Mouse (Mus musculus) embryonic facial prominence, embryonic 14.5 days (tissue): ENCODE measurements around the gene P2ry6. TPM values are rescaled to one million over a fixed set of nuclear protein-coding genes. Genes with fewer than 3 reads are reported as not detected.
A peak's percentile ranks its signal among the peaks of the same experiment; 100 is the strongest.

Source experiments
- ATAC-seq: fragments of 200-750 bp; cut with Nextera tagmentation; 2 replicates; pipeline ENCODE4 v1.8.0; 2017; ENCODE audit warnings: low read depth, moderate number of reproducible peaks, moderate TSS enrichment
- DNase-seq: peaks from one replicate; pipeline ENCODE4 v3.0.0-alpha.2; 2015; ENCODE audit warnings: low spot score
- H3K27ac ChIP-seq: fragments of 300-500 bp; sonication (generic); replicated peaks from 2 replicates; pipeline ENCODE4 v1.5.1; 2014; ENCODE audit warnings: low read depth, mild to moderate bottlenecking, low read length, moderate library complexity
- H3K27me3 ChIP-seq: fragments of 300-500 bp; sonication (generic); replicated peaks from 2 replicates; pipeline ENCODE4 v1.6.1; 2014; ENCODE audit warnings: low read length; ENCODE audit not compliant: control insufficient read depth, insufficient read depth
- H3K36me3 ChIP-seq: fragments of 300-500 bp; sonication (generic); 2 replicates; pipeline ENCODE4 v1.6.1; 2014; ENCODE audit warnings: low read length, mixed read lengths; ENCODE audit not compliant: control insufficient read depth, insufficient read depth
- H3K4me1 ChIP-seq: fragments of 300-500 bp; sonication (generic); 2 replicates; pipeline ENCODE4 v1.6.1; 2014; ENCODE audit warnings: antibody characterized with exemption, low read length; ENCODE audit not compliant: control insufficient read depth, insufficient read depth
- H3K4me2 ChIP-seq: fragments of 300-500 bp; sonication (generic); 2 replicates; pipeline ENCODE4 v1.6.1; 2014; ENCODE audit warnings: low read depth, mild to moderate bottlenecking, low read length, moderate library complexity, mixed read lengths
- H3K4me3 ChIP-seq: fragments of 300-500 bp; sonication (generic); 2 replicates; pipeline ENCODE4 v1.5.1; 2014; ENCODE audit warnings: low read depth, mild to moderate bottlenecking, low read length
- H3K9ac ChIP-seq: fragments of 300-500 bp; sonication (generic); 2 replicates; pipeline ENCODE4 v1.6.1; 2014; ENCODE audit warnings: low read depth, mild to moderate bottlenecking, low read length, moderate library complexity, mixed read lengths
- H3K9me3 ChIP-seq: fragments of 300-500 bp; sonication (generic); 2 replicates; pipeline ENCODE4 v1.6.1; 2016; ENCODE audit warnings: low read length; ENCODE audit not compliant: control insufficient read depth
- WGBS: fragments of 180-500 bp; shearing (Covaris S2); extraction: QIAGEN DNeasy Blood & Tissue Kit; methylation state at CpG from one replicate; pipeline ENCODE4 v1.1.7; 2014; 5-methylcytosine and 5-hydroxymethylcytosine counted together
- polyA plus RNA-seq: library from polyadenylated mRNA; unstranded; fragments of >200 nt; fragmentation: Nextera tagmentation; extraction: Ambion mirVana; gene quantifications from 2 replicates; pipeline ENCODE4 v1.2.1, GENCODE M21; 2014

Gene P2ry6
- polyA plus RNA-seq, 1 experiment from 2014 or later, result 7.3 TPM

- H3K9me3 ChIP-seq, result no peaks in the 10 kb centered on the region
- ATAC-seq (no peak), DNase-seq (no peak)
- peaks cover 19% of the 10 kb centered on the region for H3K4me1 ChIP-seq
- H3K27me3 ChIP-seq, result peaks cover 19% of the 10 kb centered on the region
- no peak overlapping the region for H3K4me2 ChIP-seq
- H3K36me3 ChIP-seq, result no peaks in the 10 kb centered on the region
- no peak overlapping the region for H3K27ac ChIP-seq
- H3K9ac ChIP-seq, result no peak overlapping the region
- no peak overlapping the region for H3K4me3 ChIP-seq
- 79% methylated on average over 5 of the region's 5 CpGs for WGBS
Observed at GRCm38 (mm10) chr7:100978171-100978570, 3.7 kb upstream of the P2ry6 start.

GRCm38 (mm10) chr7:100972875-100973274, 1.6 kb downstream of the P2ry6 start:
- Histone ChIP-seq H3K4me2 (no peak overlapping the region), H3K4me3 (no peak overlapping the region), H3K27ac (no peak overlapping the region), H3K27me3 (peaks cover 30% of the 10 kb centered on the region), H3K9me3 (no peaks in the 10 kb centered on the region), H3K36me3 (no peaks in the 10 kb centered on the region), H3K9ac (no peak overlapping the region), H3K4me1 (peaks cover 10% of the 10 kb centered on the region)
- ATAC-seq (no peak), DNase-seq (no peak)
- WGBS, result 46% methylated on average over 3 of the region's 3 CpGs

- 71% methylated on average over 10 of the region's 10 CpGs for WGBS
- no peak overlapping the region for H3K4me2 ChIP-seq
- no peak overlapping the region for H3K9ac ChIP-seq
- ATAC-seq (no peak), DNase-seq (no peak)
- no peak overlapping the region for H3K27ac ChIP-seq
- no peak overlapping the region for H3K4me3 ChIP-seq
- H3K36me3 ChIP-seq, result no peaks in the 10 kb centered on the region
- H3K4me1 ChIP-seq, result peaks cover 1% of the 10 kb centered on the region
- no peaks in the 10 kb centered on the region for H3K9me3 ChIP-seq
- H3K27me3 ChIP-seq, result peaks cover 19% of the 10 kb centered on the region
Observed at GRCm38 (mm10) chr7:100968874-100969659, 5.4 kb downstream of the P2ry6 start.

- H3K4me2 ChIP-seq, result no peak overlapping the region
- no peak for ATAC-seq
Observed at GRCm38 (mm10) chr7:100968376-100968775, 6.1 kb downstream of the P2ry6 start.

GRCm38 (mm10) chr7:100967850-100968249, 6.6 kb downstream of the P2ry6 start:
- H3K36me3 ChIP-seq, result no peaks in the 10 kb centered on the region
- H3K27me3 ChIP-seq, result peaks cover 8% of the 10 kb centered on the region
- no peaks in the 10 kb centered on the region for H3K4me1 ChIP-seq
- no peak overlapping the region for H3K4me3 ChIP-seq
- no peak overlapping the region for H3K9ac ChIP-seq
- ATAC-seq (no peak), DNase-seq (no peak)
- H3K27ac ChIP-seq, result no peak overlapping the region
- 77% methylated on average over 9 of the region's 9 CpGs for WGBS
- H3K9me3 ChIP-seq, result no peaks in the 10 kb centered on the region
- H3K4me2 ChIP-seq, result no peak overlapping the region

More at GRCm38 (mm10) chr7:100968376-100968775, 6.1 kb downstream of the P2ry6 start:
- Histone ChIP-seq H3K27ac (no peak overlapping the region), H3K27me3 (peaks cover 13% of the 10 kb centered on the region), H3K36me3 (no peaks in the 10 kb centered on the region), H3K9me3 (no peaks in the 10 kb centered on the region), H3K9ac (no peak overlapping the region), H3K4me1 (no peaks in the 10 kb centered on the region), H3K4me3 (no peak overlapping the region)
- no peak for DNase-seq
- 79% methylated on average over 6 of the region's 6 CpGs for WGBS

- Histone ChIP-seq H3K27me3 (no peaks in the 10 kb centered on the region), H3K36me3 (no peaks in the 10 kb centered on the region), H3K9ac (no peak overlapping the region), H3K4me2 (no peak overlapping the region), H3K4me1 (no peaks in the 10 kb centered on the region), H3K4me3 (no peak overlapping the region), H3K9me3 (no peaks in the 10 kb centered on the region), H3K27ac (no peak overlapping the region)
- DNase-seq (no peak), ATAC-seq (no peak)
- WGBS, result 87% methylated on average over 7 of the region's 7 CpGs
Observed at GRCm38 (mm10) chr7:100966014-100966413, 8.4 kb downstream of the P2ry6 start.

- ATAC-seq, result no peak
- H3K4me1 ChIP-seq, result no peaks in the 10 kb centered on the region
- no peaks in the 10 kb centered on the region for H3K9me3 ChIP-seq
- H3K9ac ChIP-seq, result no peak overlapping the region
- DNase-seq, result peak; percentile 40
- H3K27ac ChIP-seq, result no peak overlapping the region
- no peak overlapping the region for H3K4me2 ChIP-seq
- H3K4me3 ChIP-seq, result no peak overlapping the region
- H3K27me3 ChIP-seq, result no peaks in the 10 kb centered on the region
- WGBS, result 22% methylated on average over 4 of the region's 4 CpGs
- no peaks in the 10 kb centered on the region for H3K36me3 ChIP-seq
Observed at GRCm38 (mm10) chr7:100965079-100965478, 9.4 kb downstream of the P2ry6 start.

- H3K36me3 ChIP-seq, result no peaks in the 10 kb centered on the region
- no peak for ATAC-seq
- H3K27ac ChIP-seq, result no peak overlapping the region
- 0 out of 2 replicates have a peak overlapping the region, but pooled peaks have one; percentile 11 for H3K9ac ChIP-seq
- no peak for DNase-seq
- no peaks in the 10 kb centered on the region for H3K4me1 ChIP-seq
- no peaks in the 10 kb centered on the region for H3K9me3 ChIP-seq
- 87% methylated on average over 3 of the region's 6 CpGs for WGBS
- no peak overlapping the region for H3K4me2 ChIP-seq
- H3K27me3 ChIP-seq, result no peaks in the 10 kb centered on the region
- no peak overlapping the region for H3K4me3 ChIP-seq
Observed at GRCm38 (mm10) chr7:100964242-100964641, 10.2 kb downstream of the P2ry6 start.

- H3K4me3 ChIP-seq, result no peak overlapping the region
- H3K9me3 ChIP-seq, result no peaks in the 10 kb centered on the region
- no peak overlapping the region for H3K27ac ChIP-seq
- 46% methylated on average over 8 of the region's 8 CpGs for WGBS
- no peaks in the 10 kb centered on the region for H3K36me3 ChIP-seq
- ATAC-seq, result no peak
- no peak overlapping the region for H3K9ac ChIP-seq
- no peak overlapping the region for H3K4me2 ChIP-seq
- H3K4me1 ChIP-seq, result no peaks in the 10 kb centered on the region
- DNase-seq, result peak; percentile 71
- H3K27me3 ChIP-seq, result no peaks in the 10 kb centered on the region
Observed at GRCm38 (mm10) chr7:100963381-100963780, 11.1 kb downstream of the P2ry6 start.
